Mouse (Mus musculus) 3134 (cell line): ENCODE measurements at regions not wholly inside any gene's neighbourhood (a gene's known extent, or its start where the extent isn't known, plus 50 kb on each side); places are given as distances from the start of the nearest gene placed in this dataset.
"Not testable (repeated sequence)": the region's sequence is repeated elsewhere in the genome, so short reads cannot be mapped to it uniquely, and the experiment has no call there.

Source experiments
- DNase-seq: peaks from one replicate; pipeline ENCODE4 v3.0.0-alpha.2; 2011; ENCODE audit warnings: low spot score; ENCODE audit not compliant: insufficient read length; ENCODE audit errors: extremely low read depth

GRCm38 (mm10) chr16:19203681-19204080 lies 110.2 kb downstream of the Olfr164 start:
- peak; percentile 41 for DNase-seq

- no peak for DNase-seq
Observed at GRCm38 (mm10) chr16:19200977-19201376, 112.9 kb downstream of the Olfr164 start.

- DNase-seq: no peak
Observed at GRCm38 (mm10) chr16:19199724-19200544, 113.9 kb downstream of the Olfr164 start.

GRCm38 (mm10) chr16:19198539-19199385 lies 115.1 kb downstream of the Olfr164 start:
- no peak for DNase-seq

- no peak for DNase-seq
Observed at GRCm38 (mm10) chr16:19197638-19198440, 116.0 kb downstream of the Olfr164 start.

DNA sequence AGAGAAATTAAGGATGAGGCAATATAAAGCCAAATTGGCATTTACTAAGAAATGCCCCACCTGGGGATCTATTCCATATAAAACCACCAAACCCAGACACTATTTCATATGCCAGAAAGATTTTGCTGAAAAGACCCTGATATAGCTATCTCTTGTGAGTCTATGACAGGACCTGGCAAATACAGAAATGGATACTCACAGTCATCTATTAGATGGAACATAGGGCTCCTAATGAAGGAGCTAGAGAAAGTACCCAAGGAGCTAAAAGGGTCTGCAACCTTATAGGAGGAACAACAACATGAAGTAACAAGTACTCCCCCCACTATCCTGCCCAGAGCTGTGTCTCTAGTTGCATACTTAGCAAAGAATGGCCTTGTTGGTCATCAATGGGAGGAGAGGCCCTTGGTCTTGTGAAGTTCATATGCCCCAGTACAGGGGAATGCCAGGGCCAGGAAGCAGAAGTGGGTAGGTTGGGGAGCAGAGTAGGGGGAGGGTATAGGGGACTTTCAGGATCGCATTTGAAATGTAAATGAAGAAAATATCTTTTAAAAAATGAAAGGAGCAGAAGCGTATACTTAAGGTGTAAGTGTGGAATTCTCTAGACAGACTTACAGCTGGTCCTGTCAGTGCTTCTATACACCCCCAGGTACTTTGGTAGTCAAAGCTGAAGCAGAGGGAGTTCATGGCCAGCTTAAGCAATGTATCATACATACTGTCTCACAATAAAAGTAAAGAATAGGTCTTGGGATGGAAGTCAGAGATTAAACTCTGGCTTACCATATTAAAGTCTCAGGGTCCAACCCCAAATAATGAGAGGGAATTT lies 128.2 kb downstream of the Olfr164 start:
- DNase-seq: no peak

- no peak for DNase-seq
Observed at GRCm38 (mm10) chr16:19179214-19180010, 134.5 kb downstream of the Olfr164 start.

GRCm38 (mm10) chr16:19153046-19153445 lies 160.8 kb downstream of the Olfr164 start:
- DNase-seq: no peak

DNA sequence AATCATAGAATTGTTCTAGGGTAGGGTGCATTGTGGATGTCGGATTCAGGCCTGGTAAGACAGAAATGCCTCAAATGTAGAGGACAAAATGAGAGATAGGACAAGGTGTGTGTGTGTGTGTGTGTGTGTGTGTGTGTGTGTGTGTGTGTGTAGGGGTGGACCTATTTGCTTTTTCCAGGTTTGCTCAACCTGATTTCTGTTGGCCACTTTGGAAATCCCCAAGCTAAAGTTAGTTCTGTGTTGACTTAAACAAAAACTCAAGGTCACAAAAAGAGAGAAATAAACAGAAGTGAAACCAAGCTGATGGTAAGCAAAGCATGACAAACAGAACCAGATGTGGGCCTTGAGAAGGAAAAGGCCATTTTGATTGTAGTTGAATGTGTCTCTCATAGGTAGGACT lies 161.4 kb downstream of the Olfr164 start:
- not testable (repeated sequence) for DNase-seq

DNA sequence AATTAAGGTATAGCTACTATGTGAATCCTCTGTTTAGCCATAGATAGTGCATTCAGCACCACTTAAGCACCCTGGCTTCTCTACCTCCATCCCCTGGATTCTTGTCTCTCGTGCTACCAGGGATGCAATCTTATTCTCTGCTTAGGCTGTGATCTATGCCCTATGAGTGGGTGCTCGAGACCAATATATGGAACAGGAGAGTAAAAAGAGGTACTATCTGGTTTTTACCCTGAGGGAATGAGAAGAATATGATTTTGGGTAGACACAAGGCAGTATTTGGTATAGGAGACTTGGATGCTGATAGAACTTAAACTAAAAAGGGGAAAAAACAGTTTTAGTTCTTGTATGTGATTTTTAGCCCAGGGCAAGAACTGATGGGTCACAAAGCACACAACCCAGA lies 162.8 kb downstream of the Olfr164 start:
- DNase-seq: no peak

DNA sequence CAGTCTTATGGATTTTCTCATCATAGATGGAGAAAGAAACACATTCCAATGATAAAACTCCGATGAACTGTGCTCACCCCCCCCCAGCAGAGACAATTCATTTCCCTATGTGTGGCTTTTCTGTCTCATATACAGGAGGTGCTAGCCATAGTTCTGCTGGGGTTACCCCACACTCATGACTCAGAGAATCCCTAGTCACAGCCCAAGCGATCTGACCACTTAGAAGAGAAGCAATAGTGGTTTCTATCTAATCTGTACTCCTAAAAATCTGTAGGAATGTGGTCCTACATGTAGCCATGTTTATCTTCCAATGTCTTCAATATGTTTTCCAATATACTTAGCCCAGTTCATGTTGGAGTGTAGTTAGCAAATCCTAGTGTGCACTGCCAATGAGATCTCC lies 163.3 kb downstream of the Olfr164 start:
- DNase-seq: no peak

DNA sequence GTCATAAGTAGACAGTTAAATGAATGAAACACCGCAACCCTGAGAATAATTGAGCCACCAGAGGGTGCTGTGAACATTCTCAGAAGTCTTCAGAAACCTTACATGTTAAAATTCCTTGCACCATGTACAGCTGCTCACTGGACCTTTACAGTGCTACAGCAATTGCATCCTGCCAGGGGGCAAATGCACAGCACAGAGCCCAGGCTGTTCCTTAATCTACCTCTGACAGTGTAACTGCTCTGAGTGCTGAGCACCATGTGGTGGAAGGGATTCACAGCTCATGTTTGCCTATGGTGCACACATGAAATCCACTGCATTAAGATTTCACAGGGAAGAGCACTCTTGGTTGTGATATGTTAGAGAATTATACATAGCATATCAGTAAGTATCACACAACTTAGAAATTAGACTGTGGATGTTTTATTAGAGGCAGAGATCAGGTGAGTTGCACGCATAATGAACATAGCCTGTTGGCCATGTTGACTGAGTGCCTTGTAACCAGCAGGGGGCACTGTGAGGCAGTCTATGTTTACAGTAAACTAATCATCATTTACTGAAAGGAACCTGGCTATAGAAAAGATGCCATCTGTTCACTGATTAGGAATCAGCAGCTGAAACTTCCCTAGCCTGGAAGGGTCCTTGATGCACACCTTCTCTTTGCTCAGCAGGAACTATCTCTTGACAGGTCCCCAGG lies 167.4 kb downstream of the Olfr164 start:
- no peak for DNase-seq
